Mouse (Mus musculus) neural tube, embryonic 13.5 days (tissue): Measurements from ENCODE around the gene Osm. TPM values are rescaled to one million over a fixed set of nuclear protein-coding genes. Genes with fewer than 3 reads are reported as not detected.

ENCODE experiments used
- ATAC-seq: fragments of 200-750 bp; cut with Nextera tagmentation; 2 replicates; pipeline ENCODE4 v1.8.0; 2017; ENCODE audit warnings: low read depth, mild to moderate bottlenecking, moderate TSS enrichment, moderate library complexity
- H3K27ac ChIP-seq: fragments of 300-500 bp; sonication (generic); replicated peaks from 2 replicates; pipeline ENCODE4 v1.5.1; 2015; ENCODE audit warnings: moderate library complexity, mild to moderate bottlenecking, inconsistent platforms
- H3K27me3 ChIP-seq: fragments of 300-500 bp; sonication (generic); 2 replicates; pipeline ENCODE4 v1.6.1; 2015; ENCODE audit warnings: mild to moderate bottlenecking, inconsistent platforms
- H3K36me3 ChIP-seq: fragments of 300-500 bp; sonication (generic); 2 replicates; pipeline ENCODE4 v1.6.1; 2015; ENCODE audit warnings: mild to moderate bottlenecking, inconsistent platforms
- H3K4me1 ChIP-seq: fragments of 300-500 bp; sonication (generic); replicated peaks from 2 replicates; pipeline ENCODE4 v1.6.1; 2015; ENCODE audit warnings: inconsistent platforms
- H3K4me2 ChIP-seq: fragments of 300-500 bp; sonication (generic); 2 replicates; pipeline ENCODE4 v1.6.1; 2015; ENCODE audit warnings: inconsistent platforms, mild to moderate bottlenecking, moderate library complexity
- H3K4me3 ChIP-seq: fragments of 300-500 bp; sonication (generic); 2 replicates; pipeline ENCODE4 v1.5.1; 2015; ENCODE audit warnings: mild to moderate bottlenecking, inconsistent platforms
- H3K9ac ChIP-seq: fragments of 300-500 bp; sonication (generic); 2 replicates; pipeline ENCODE4 v1.6.1; 2015; ENCODE audit warnings: moderate library complexity, mild to moderate bottlenecking, inconsistent platforms
- H3K9me3 ChIP-seq: fragments of 300-500 bp; sonication (generic); 2 replicates; pipeline ENCODE4 v1.6.1; 2016; ENCODE audit warnings: inconsistent platforms
- WGBS: fragments of 180-500 bp; shearing (Covaris S2); methylation state at CpG from one replicate; pipeline ENCODE4 v1.1.7; 2015; 5-methylcytosine and 5-hydroxymethylcytosine counted together
- polyA plus RNA-seq: library from polyadenylated mRNA; unstranded; fragments of >200 nt; fragmentation: Nextera tagmentation; extraction: Ambion mirVana; gene quantifications from 2 replicates; pipeline ENCODE4 v1.2.1, GENCODE M21; 2015

The Osm gene
- polyA plus RNA-seq, 1 experiment from 2014 or later, result not detected

GRCm38 (mm10) chr11:4217914-4218629 is 18.1 kb upstream of the Osm start, which contains the start of gene Castor1:
Gene Castor1 (plus strand): TSS chr11:4218225.
- Histone ChIP-seq H3K36me3 (peaks cover 26% of the 10 kb centered on the region), H3K27ac (no peak within 1 kb of the TSS), H3K9ac (peak within 1 kb of the TSS; percentile 67), H3K4me2 (peak within 1 kb of the TSS; percentile 64), H3K4me1 (peaks cover 16% of the 10 kb centered on the region), H3K9me3 (no peaks in the 10 kb centered on the region), H3K4me3 (peak within 1 kb of the TSS; percentile 44), H3K27me3 (peaks cover 30% of the 10 kb centered on the region)
- 1% methylated on average over 56 of the region's 56 CpGs for WGBS
- ATAC-seq, result peak; percentile 62

- Histone ChIP-seq H3K4me3 (peak overlapping the region; percentile 44), H3K4me2 (peak overlapping the region; percentile 64), H3K36me3 (peaks cover 20% of the 10 kb centered on the region), H3K27ac (no peak overlapping the region), H3K9me3 (no peaks in the 10 kb centered on the region), H3K27me3 (peaks cover 30% of the 10 kb centered on the region), H3K4me1 (peaks cover 18% of the 10 kb centered on the region), H3K9ac (peak overlapping the region; percentile 67)
- ATAC-seq, result no peak
- 6% methylated on average over 6 of the region's 6 CpGs for WGBS
Observed at GRCm38 (mm10) chr11:4218637-4219036, 17.6 kb upstream of the Osm start.

GRCm38 (mm10) chr11:4219317-4219751 is 16.9 kb upstream of the Osm start:
- Histone ChIP-seq H3K9me3 (no peaks in the 10 kb centered on the region), H3K27ac (no peak overlapping the region), H3K4me2 (peak overlapping the region; percentile 64), H3K27me3 (peaks cover 30% of the 10 kb centered on the region), H3K4me3 (no peak overlapping the region), H3K4me1 (peaks cover 21% of the 10 kb centered on the region), H3K36me3 (peaks cover 13% of the 10 kb centered on the region), H3K9ac (no peak overlapping the region)
- ATAC-seq, result no peak
- 15% methylated on average over 2 of the region's 2 CpGs for WGBS

- Histone ChIP-seq H3K4me3 (no peak overlapping the region), H3K9ac (no peak overlapping the region), H3K4me1 (peaks cover 21% of the 10 kb centered on the region), H3K9me3 (no peaks in the 10 kb centered on the region), H3K27me3 (peaks cover 30% of the 10 kb centered on the region), H3K27ac (no peak overlapping the region), H3K4me2 (no peak overlapping the region), H3K36me3 (peaks cover 7% of the 10 kb centered on the region)
- 62% methylated on average over 9 of the region's 9 CpGs for whole genome bisulfite sequencing
- ATAC-seq, result no peak
Observed at GRCm38 (mm10) chr11:4219908-4220307, 16.3 kb upstream of the Osm start.

- Histone ChIP-seq H3K9me3 (no peaks in the 10 kb centered on the region), H3K4me2 (no peak overlapping the region), H3K9ac (no peak overlapping the region), H3K27ac (no peak overlapping the region), H3K27me3 (peaks cover 30% of the 10 kb centered on the region), H3K36me3 (no peaks in the 10 kb centered on the region), H3K4me1 (peaks cover 21% of the 10 kb centered on the region), H3K4me3 (no peak overlapping the region)
- ATAC-seq, result no peak
- 48% methylated on average over 28 of the region's 28 CpGs for WGBS
Observed at GRCm38 (mm10) chr11:4220443-4221400, 15.5 kb upstream of the Osm start.

- ATAC-seq, result no peak
- H3K4me3 ChIP-seq, result no peak overlapping the region
- H3K4me1 ChIP-seq, result peaks cover 21% of the 10 kb centered on the region
- WGBS, result 82% methylated on average over 17 of the region's 17 CpGs
- no peak overlapping the region for H3K9ac ChIP-seq
- H3K27ac ChIP-seq, result no peak overlapping the region
- H3K9me3 ChIP-seq, result no peaks in the 10 kb centered on the region
- H3K4me2 ChIP-seq, result no peak overlapping the region
- H3K27me3 ChIP-seq, result peaks cover 28% of the 10 kb centered on the region
- H3K36me3 ChIP-seq, result no peaks in the 10 kb centered on the region
Observed at GRCm38 (mm10) chr11:4222046-4222950, 13.9 kb upstream of the Osm start.

- no peak overlapping the region for H3K4me3 ChIP-seq
- no peak for ATAC-seq
- no peak overlapping the region for H3K9ac ChIP-seq
- 36% methylated on average over 7 of the region's 7 CpGs for WGBS
- no peak overlapping the region for H3K27ac ChIP-seq
- H3K4me2 ChIP-seq, result no peak overlapping the region
- peaks cover 11% of the 10 kb centered on the region; the same call in 1 of the 2 replicates for H3K4me1 ChIP-seq
- H3K9me3 ChIP-seq, result no peaks in the 10 kb centered on the region
- H3K27me3 ChIP-seq, result peaks cover 15% of the 10 kb centered on the region
- H3K36me3 ChIP-seq, result no peaks in the 10 kb centered on the region
Observed at GRCm38 (mm10) chr11:4223393-4224188, 12.6 kb upstream of the Osm start.

- Histone ChIP-seq H3K9ac (no peak overlapping the region), H3K36me3 (no peaks in the 10 kb centered on the region), H3K4me2 (no peak overlapping the region), H3K4me3 (no peak overlapping the region), H3K27ac (no peak overlapping the region), H3K4me1 (0 out of 2 replicates have a peak, but pooled peaks cover 7% of the 10 kb centered on the region), H3K27me3 (peaks cover 9% of the 10 kb centered on the region), H3K9me3 (no peaks in the 10 kb centered on the region)
- ATAC-seq, result no peak
- WGBS, result 40% methylated on average over 2 of the region's 2 CpGs
Observed at GRCm38 (mm10) chr11:4224223-4224622, 12.0 kb upstream of the Osm start.

- Histone ChIP-seq H3K9me3 (no peaks in the 10 kb centered on the region), H3K27me3 (no peaks in the 10 kb centered on the region), H3K27ac (no peak overlapping the region), H3K36me3 (no peaks in the 10 kb centered on the region), H3K9ac (no peak overlapping the region), H3K4me3 (no peak overlapping the region), H3K4me2 (no peak overlapping the region), H3K4me1 (0 out of 2 replicates have a peak, but pooled peaks cover 5% of the 10 kb centered on the region)
- 77% methylated on average over 5 of the region's 5 CpGs for WGBS
- no peak for ATAC-seq
Observed at GRCm38 (mm10) chr11:4226569-4227325, 9.5 kb upstream of the Osm start.

- no peak overlapping the region for H3K4me2 ChIP-seq
- no peak for ATAC-seq
- no peaks in the 10 kb centered on the region for H3K27me3 ChIP-seq
- no peak overlapping the region for H3K4me3 ChIP-seq
- 0 out of 2 replicates have a peak, but pooled peaks cover 5% of the 10 kb centered on the region for H3K4me1 ChIP-seq
- WGBS, result 47% methylated on average over 8 of the region's 8 CpGs
- no peaks in the 10 kb centered on the region for H3K9me3 ChIP-seq
- no peak overlapping the region for H3K27ac ChIP-seq
- H3K9ac ChIP-seq, result no peak overlapping the region
- H3K36me3 ChIP-seq, result no peaks in the 10 kb centered on the region
Observed at GRCm38 (mm10) chr11:4228463-4228862, 7.8 kb upstream of the Osm start.
